Mouse (Mus musculus) B cell, adult 2 months (primary cell): ENCODE data around the gene Fgd3.

Source experiments
- DNase-seq, 2 experiments: peaks; one replicate each; pipeline ENCODE4 v3.0.0; 2022

Fgd3 gene

DNA sequence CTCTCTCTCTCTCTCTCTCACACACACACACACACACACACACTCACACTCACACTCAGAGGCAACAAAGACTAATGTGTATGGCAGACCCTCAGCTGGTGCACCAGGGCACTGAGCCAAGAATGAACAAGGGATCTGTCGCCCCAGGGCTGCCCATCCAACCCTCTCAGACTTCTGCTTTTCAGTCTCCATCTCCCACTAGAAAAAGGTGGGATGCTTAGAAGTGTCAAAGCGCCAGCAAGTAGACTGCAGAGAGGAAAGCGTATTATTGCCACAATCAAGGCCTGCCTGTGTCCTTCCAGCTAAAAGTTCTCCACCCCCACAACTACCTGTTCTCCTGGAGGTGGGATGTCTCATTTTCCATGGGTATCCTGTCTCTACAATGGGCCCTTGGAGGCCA is 105.7 kb downstream of the Fgd3 start:
- DNase-seq: peak; percentile 32 to 36

DNA sequence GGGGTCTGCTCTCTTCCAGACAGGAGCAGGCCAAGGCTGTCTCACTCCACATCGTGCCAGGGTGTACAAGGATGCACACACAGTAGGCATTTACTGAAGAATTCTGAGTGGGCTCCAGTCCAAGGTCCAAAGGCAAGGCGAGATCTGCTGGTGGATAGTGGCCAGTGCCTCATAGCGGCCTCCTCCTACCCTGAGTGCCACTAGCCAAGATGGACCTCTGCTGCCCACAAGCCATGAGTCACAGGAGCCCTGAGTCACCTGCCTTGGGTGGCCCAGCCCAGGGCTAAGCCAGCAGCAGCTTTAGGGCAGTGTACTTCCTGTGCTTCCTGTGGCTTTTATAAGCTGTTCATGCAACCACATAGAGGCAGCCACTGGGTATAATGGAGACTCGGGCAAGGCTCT is 106.6 kb downstream of the Fgd3 start:
- peak; percentile 44 to 48 for DNase-seq

DNA sequence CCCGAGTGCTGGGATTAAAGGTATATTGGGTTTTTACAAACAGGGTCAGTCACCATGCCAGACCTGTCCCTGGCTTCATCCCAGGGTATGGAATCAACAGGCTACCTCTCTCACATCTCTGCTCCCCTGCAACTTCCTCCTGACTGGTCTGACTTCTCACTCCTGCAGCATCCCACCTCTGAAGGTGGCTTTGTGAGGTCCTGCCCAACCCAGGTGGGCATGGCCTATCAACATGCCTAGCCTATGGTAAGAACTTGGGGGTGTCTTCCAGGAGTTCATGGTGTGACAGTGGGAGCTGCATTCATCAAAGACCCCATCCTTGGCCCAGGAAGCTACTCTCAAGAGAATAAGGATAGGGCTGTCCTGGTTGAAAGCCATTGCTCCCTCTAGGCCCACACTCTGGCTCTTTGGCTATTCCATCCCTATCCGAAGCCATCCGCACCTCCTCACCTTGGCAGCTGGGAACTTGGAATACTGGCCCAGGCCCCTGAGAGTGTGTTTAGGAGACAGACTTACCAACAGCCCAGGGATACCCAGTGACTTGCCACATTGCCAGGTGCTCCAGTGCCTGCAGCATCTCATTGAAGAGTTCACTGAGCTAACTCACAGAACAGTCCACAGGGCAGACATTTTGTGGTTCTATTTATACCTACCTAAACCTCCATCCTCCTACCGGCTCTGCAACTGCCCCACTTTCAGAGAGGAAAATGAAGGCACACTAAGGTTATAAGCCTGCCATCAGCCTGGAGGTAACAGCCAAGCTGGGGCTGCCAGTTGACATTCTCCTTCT is 107.2 kb downstream of the Fgd3 start:
- no peak for DNase-seq
